Mouse (Mus musculus) skeletal muscle tissue, postnatal 0 days (tissue): Measurements from ENCODE around the gene Otop3. TPM values are rescaled to one million over a fixed set of nuclear protein-coding genes. Genes with fewer than 3 reads are reported as not detected.

Experiments used
- polyA plus RNA-seq: library from polyadenylated mRNA; unstranded; fragments of >200 nt; fragmentation: Nextera tagmentation; extraction: Ambion mirVana; gene quantifications from 2 replicates; pipeline ENCODE4 v1.2.1, GENCODE M21; 2015

Otop3 gene
- polyA plus RNA-seq: 0.24 TPM in 1 of 2 replicates, not detected in the other

DNA sequence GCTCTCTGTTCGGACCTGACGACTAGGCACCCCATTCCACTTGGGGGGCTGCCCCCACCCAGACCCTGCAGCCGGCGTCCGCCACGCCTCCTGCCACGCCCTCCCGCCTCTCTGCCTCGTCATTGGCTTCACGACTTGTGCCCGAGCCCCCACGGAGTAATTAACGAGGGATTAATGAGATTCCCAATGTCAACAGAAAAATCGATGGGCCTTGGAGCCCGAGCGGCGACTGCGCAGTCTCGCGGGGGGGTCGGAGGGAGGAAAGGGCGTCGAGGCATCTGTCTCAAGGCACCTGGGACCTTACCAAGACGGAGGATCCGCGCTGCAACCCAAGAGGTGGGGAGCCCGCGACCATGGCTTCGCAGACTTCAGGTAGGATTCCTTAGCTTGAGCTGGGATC, at the start of gene Otop3:
Gene Otop3, plus strand, starts transcription at position 201 of the 400 bp plus-strand sequence.

DNA sequence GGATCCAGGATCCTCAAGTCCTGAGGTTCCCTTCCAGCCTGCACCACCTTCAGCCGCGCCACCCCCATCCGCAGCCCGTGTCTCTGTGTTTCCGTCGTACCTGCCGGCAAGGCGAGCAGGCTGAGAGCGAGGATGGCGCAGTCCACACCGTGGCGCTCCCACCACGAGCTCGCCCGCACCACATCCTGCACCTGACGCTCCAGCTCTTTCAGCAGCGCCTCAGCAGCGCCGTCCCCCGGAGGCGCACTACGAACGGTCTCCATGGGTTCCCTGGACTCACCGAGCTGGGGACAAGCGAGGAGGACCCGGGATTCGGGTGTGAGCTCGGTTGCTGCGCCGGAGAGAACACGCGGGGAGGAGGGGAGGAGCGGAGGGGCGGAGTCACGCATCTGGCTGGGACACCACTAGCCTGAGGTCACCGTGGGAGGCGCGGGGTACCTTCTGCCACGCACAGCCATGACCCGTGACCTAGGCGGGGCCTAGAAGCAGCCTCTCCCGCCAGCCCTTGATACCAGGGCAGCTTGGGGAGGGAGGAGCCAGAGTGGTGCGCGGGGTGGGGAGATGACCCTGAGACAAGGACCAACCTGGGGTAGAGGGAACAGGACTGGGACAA, 37.2 kb upstream of the Otop3 start, which contains the start of gene Fads6:
Gene Fads6, minus strand, starts transcription at position 450 of the 613 bp plus-strand sequence.

DNA sequence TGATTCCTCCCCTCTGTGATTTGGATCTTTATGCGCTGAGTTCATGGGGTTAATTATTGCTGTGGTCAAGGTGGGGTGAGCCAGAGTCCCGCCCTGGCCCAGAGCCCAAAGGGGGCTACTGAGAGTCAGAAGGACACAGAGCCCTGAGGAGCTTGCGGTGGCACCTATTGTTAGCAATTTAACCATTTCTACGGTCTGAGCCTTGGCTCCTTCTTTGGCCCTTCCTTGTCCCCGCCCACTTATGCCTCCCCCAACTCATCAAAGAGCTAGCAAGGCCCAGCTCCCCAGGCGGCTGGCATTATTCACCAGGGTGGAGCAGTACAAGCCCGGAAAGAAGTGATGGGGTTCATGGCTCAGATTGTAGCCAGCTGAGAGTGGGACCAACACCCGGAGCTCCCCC, 27.7 kb upstream of the Otop3 start, which contains the start of gene Otop2:
Gene Otop2, plus strand, starts transcription at position 301 of the 400 bp plus-strand sequence.

DNA sequence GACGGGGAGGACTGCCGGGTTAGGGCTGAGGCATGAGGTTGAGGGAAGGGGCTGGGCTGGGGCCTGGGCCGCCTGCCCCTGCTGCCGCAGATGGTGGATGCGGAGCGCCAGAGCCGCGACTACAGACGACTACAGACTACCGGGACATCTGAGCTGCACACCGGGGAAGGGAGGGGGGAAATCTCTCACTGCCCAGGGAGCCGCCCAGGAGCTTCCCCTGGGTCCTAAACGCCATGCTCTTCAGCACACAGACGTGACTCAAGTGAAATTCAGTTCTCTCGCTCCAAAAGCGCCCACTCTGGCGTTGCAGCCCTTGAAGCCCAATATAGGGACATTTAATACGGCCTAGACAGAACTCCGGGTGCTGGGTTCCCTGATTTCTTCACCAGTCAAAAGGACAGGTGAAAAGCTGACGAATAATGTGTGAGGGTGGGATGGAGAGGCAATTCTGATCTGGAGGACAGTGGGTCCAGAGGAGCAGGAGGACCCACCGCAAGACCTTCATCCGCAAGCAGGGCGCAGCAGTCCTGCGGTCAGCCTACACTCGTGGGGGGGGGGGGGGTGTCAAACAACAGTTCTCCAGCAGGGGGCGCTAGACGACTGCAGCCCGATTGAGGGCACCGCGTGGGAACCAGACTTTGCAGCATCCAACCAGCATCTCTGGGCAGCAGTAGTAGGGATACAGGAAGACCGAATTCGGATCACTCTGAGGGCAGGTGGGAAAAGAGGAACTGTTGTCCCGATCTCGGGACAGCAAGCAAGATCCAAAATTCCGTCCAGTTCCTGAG, 12.4 kb upstream of the Otop3 start, which contains the start of gene Ush1g:
Gene Ush1g, minus strand, starts transcription at position 136 of the 788 bp plus-strand sequence.

DNA sequence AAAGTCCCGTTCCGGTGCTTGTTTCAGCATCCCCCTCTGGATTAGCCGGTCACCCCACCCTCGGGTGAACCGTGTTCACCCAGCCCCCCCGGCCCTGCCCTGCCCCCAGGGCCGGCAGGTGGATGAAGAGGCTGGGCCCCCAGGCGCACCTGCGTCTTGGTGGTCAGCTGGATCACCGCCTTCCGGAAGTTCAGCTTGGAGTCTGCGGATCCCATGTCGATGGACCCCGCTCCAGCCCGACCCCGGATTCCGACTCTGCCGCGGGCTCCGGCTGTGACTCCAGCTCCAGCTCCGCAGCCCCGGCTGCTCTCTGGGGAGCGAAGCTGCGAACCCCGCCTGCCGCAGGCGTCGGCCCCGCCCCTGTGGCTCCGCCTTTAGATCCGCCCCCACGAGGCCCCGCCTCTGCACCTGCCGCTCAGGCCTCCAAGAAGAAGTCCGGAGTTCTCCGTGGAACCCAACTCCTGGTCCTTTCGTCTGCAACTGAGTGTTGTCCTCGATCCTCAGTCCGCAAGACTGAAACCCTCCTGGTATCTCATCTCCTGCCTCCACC, 32.9 kb downstream of the Otop3 start, which contains the start of gene Hid1:
Gene Hid1, minus strand, starts transcription at position 362 of the 550 bp plus-strand sequence.

DNA sequence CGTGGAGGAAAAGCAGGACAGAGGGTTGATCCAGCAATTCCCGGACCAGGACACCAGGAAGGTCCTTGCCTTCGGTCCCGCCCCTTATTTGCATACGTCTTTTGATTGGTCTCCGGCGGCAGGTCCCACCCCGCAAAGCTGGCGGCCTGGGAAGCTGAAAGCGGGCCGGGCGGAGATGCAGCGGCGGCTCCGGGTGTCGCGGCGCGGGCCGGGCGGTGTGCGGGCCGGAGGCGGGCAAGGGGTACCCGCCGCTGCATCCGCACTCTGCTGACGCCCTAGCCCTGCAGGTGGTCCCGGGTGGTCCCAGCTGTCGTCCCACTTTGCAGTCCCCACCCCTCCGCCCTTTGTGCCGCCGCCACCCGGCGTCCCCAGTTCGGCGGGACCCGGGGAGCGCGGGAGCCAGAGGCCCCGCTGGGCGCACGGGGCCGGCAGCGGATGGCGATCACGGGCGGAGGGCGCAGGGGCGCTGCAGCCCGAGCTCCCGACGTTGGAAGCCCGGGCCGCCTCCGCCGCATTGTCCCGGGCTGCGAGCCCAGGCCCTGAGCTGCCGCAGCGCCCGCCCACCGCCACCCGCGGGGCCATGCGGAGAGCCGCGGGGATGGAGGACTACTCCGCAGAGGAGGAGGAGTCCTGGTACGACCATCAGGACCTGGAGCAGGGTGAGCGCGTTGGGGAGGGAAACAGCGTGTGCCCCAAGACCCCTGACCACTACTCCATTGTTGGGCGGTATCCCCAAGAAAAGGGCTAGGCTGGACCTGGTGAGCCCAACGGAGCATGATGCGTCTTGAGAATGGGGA, 47.4 kb downstream of the Otop3 start, which contains the start of gene Cdr2l:
Gene Cdr2l, plus strand, starts transcription at position 174 of the 797 bp plus-strand sequence.

Other genes with a start within 250 kb of the Otop3 start
- gene Rab37, start 243.3 kb upstream of the Otop3 start, polyA plus RNA-seq: 1.1 and 1.5 TPM in 2 replicates
- gene Cd300lf, start 200.7 kb upstream of the Otop3 start, polyA plus RNA-seq: 0.62 and 0.94 TPM in 2 replicates
- 6.8 and 9.1 TPM in 2 replicates for gene Slc9a3r1, start 171.4 kb upstream of the Otop3 start, polyA plus RNA-seq
- 5.4 and 6.4 TPM in 2 replicates for gene Tmem104, start 147.2 kb upstream of the Otop3 start, polyA plus RNA-seq
- gene Nat9, start 146.9 kb upstream of the Otop3 start, polyA plus RNA-seq: 16.0 and 17.3 TPM in 2 replicates
- not detected in 2 replicates for gene Grin2c, start 67.5 kb upstream of the Otop3 start, polyA plus RNA-seq
- 4.2 and 6.4 TPM in 2 replicates for gene Fdxr, start 57.7 kb upstream of the Otop3 start, polyA plus RNA-seq
- gene Fads6, start 37.1 kb upstream of the Otop3 start, polyA plus RNA-seq: 0.06 and 0.09 TPM in 2 replicates
- gene Otop2, start 27.6 kb upstream of the Otop3 start, polyA plus RNA-seq: 0.18 and 0.31 TPM in 2 replicates
- not detected in 2 replicates for gene Ush1g, start 12.7 kb upstream of the Otop3 start, polyA plus RNA-seq
- 5.1 and 5.5 TPM in 2 replicates for gene Hid1, start 33.0 kb downstream of the Otop3 start, polyA plus RNA-seq
- gene Cdr2l, start 47.2 kb downstream of the Otop3 start, polyA plus RNA-seq: 5.0 and 6.7 TPM in 2 replicates
- 125 TPM in 2 replicates for gene Mrpl58, start 69.0 kb downstream of the Otop3 start, polyA plus RNA-seq
- 1,386 and 1,505 TPM in 2 replicates for gene Atp5h, start 85.2 kb downstream of the Otop3 start, polyA plus RNA-seq
- gene Kctd2, start 85.4 kb downstream of the Otop3 start, polyA plus RNA-seq: 8.6 and 9.3 TPM in 2 replicates
- not detected in 2 replicates for gene Trim80, start 105.8 kb downstream of the Otop3 start, polyA plus RNA-seq
- gene Slc16a5, start 127.7 kb downstream of the Otop3 start, polyA plus RNA-seq: 0.15 and 0.23 TPM in 2 replicates
- 2.2 and 3.2 TPM in 2 replicates for gene Armc7, start 140.9 kb downstream of the Otop3 start, polyA plus RNA-seq
- gene Nt5c, start 157.1 kb downstream of the Otop3 start, polyA plus RNA-seq: 27.5 and 42.0 TPM in 2 replicates
- gene Jpt1, start 179.7 kb downstream of the Otop3 start, polyA plus RNA-seq: 563 and 597 TPM in 2 replicates
- gene Sumo2, start 201.5 kb downstream of the Otop3 start, polyA plus RNA-seq: 392 and 414 TPM in 2 replicates
- 41.2 and 48.4 TPM in 2 replicates for gene Nup85, start 229.7 kb downstream of the Otop3 start, polyA plus RNA-seq